Mouse (Mus musculus): ENCODE results near the gene Elmo2.

Gene Elmo2

DNA sequence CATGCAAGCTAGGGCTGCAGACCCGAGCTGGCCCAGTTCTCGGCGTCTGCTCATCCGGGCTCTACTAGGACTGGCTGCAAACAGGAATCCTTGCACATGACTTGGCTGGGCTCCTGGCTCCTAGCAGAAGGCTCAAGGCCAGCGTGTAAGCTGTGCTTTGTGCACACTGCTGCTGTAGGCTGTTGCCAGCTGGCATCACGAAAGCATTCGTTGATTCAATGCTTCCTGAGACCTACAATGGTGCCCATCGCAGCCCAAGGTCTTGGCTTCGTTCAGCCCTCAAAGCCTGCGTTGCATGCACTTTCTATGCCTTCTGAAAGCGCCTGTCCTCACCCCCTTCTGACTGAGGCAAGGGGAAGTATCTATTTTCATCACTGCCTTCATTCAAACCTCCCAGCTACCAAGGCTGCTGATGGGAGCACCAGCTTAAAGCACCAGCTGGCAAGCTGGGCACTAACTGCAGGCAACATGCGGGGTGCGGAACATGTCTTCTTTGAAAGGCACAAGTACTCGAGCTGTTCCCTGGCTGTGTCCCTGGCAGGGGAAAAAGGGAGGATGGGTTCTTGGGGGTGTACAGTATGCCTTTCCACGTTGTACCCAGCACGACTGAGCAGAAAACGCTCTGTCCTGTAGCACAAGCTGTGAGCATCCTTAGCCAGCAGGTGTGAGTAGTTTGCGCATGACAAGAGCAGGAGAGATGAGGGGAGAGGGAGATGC is 37.8 kb downstream of the Elmo2 start:
- no peak for DNase-seq

- DNase-seq: peak; percentile 81 to 82
Measured at GRCm38 (mm10) chr2:165287202-165287984, 38.9 kb downstream of the Elmo2 start, which contains the start of gene Slc35c2. Gene Slc35c2, minus strand, starts transcription at chr2:165287869.

DNA sequence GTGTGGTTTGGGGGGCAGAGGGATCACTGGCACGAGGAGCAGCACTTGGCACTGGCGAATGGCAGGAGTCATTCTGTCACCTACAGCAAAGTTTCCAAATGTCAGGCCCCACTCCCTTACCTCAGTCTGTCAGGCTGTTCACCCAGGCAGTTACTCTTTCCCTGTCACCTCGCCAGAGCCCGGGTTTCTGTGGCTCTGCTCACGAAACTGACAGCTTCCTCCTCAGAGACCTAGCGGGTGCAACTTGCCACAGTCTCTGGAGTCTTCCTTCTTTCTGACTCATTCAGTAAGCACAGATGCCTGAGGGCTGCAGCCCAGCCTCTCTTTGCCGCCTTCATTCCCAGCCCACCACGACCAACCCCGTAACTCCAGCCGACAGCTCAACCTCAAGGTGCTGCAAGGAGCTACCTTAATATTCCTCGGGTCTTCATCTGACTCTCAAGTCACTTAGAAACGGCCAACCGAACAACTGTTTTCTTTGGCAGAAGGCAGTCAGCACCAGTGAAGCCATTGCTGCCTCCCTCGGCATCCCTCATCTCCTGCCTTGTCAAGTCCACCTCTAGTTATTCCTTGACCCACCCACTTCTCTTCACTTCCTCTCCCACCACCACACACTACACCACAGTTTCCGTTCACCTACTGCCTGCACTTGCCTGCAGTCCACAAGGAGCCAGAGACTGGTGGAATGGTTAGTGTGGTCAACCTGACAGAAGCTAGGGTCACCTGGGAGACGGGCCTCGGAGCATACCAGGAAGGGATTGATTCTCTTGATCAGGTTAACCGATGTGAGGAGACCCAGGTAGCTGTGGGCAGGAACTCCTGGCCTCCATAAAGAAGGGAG is 39.7 kb downstream of the Elmo2 start:
- peak in 1 of 2 experiments; percentile 15 for DNase-seq

GRCm38 (mm10) chr2:165285621-165286020 is 40.7 kb downstream of the Elmo2 start:
- peak; percentile 29 to 32 for DNase-seq

DNA sequence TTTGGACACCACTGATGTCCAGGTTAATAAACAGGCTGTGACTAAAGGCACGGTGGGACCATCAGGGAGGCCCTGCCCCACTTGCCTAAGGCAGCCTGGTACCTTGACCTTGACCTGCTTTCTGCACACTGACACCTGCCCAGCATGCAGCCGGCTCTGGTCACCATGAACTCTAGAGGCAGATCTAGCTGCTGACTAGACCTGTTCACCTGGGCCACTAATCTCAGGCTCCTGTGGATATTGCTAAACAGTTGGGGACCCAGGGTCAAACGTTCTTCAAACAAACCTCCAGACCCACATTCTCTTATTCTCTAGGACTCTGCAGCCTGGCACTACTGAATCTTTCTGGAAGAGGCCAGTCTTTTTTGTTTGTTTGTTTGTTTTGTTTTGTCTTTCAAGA is 41.2 kb downstream of the Elmo2 start:
- DNase-seq: no peak

GRCm38 (mm10) chr2:165284377-165284776 is 41.9 kb downstream of the Elmo2 start:
- no peak for DNase-seq

- no peak for DNase-seq
Measured at GRCm38 (mm10) chr2:165283644-165284043, 42.6 kb downstream of the Elmo2 start.

- no peak for DNase-seq
Measured at GRCm38 (mm10) chr2:165281779-165282311, 44.4 kb downstream of the Elmo2 start.

- DNase-seq: no peak
Measured at GRCm38 (mm10) chr2:165279351-165279750, 46.9 kb downstream of the Elmo2 start.

DNA sequence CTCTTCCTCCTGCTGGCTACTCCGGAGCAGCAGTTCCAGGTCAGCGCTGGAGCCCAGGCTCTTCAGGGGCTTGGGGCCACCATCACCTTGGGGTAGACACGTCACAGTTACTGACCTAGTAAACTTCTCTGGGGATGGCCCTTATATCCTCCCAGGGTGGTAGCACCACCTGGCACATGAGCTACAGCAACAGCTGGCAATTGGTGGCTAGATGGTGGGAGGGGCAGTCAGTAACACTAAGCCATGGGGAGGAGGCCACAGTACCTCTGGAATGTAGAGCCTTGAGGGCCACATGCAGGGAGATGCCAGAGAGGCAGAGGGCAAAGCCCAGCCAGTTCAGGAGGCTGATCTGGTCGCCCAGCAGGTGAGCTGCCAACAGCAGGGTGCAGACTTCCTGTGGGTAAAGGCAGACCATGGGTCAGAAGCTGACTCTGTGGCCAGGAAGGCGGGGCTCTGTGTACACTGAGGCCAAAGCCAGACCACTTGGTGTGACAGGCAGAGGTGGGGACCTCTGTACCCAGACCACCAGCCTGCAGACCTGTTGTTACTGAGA is 49.0 kb downstream of the Elmo2 start:
- DNase-seq: no peak

- peak; percentile 18 to 39 for DNase-seq
Measured at GRCm38 (mm10) chr2:165275824-165276223, 50.5 kb downstream of the Elmo2 start.

GRCm38 (mm10) chr2:165275124-165275640 is 51.1 kb downstream of the Elmo2 start:
- no peak for DNase-seq

DNA sequence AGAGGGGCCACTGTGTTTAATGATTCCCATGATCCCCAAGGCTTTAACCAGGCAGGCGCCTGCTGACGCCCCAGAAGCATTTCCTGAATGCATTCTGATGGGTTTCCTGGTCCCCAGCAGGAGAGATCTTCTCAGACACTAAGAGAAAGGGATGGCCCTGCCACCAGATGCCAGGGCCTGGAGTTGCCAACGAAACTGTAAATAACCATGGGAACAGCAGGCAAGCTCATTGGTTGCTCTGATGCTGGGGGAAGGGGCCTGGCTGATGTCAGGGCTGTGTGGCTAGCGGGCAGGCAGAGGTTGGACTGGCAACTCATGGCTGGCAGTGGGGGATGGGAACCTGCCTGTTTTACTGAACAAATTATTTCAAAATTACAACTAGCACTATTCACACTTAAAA is 52.7 kb downstream of the Elmo2 start:
- DNase-seq: no peak

DNA sequence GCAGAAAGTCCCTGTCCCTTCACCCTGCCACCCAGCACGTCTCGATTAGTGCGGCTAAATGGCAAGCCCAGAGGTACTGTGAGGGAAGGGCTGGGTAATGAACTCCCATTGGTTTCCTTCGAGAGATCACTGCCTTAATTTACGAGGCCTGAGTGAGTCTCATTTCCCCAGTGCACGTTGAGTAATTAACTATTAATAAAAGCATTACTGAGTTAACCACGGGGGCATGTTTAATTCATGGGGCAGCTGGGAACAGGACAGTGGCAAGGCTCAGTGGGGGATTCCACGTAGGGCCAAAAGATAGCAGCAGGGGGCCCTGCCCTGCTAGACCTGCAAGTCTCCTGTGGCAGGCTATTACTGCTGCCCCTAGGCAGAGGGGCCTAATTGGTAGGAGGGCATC is 55.0 kb downstream of the Elmo2 start:
- DNase-seq: no peak

DNA sequence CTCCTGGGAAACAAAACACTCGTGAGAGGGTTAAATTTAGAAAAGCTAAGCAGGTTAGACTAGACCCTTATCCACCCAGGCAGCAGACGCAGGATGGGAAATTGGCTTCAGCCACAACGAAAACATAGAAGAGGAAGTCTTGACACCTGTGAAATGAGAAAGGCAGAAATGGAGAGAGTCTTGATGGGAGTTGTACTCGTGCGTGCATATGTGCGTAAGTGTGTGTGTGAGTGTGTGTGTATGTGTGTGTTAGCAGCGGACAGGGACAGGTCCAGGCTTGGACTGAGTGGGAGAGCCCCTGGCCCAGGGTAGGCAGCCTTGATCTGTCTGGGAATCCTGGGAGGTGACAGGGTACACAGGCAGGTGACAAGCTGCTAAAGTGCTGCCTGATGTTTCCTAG is 55.4 kb downstream of the Elmo2 start:
- no peak for DNase-seq

DNA sequence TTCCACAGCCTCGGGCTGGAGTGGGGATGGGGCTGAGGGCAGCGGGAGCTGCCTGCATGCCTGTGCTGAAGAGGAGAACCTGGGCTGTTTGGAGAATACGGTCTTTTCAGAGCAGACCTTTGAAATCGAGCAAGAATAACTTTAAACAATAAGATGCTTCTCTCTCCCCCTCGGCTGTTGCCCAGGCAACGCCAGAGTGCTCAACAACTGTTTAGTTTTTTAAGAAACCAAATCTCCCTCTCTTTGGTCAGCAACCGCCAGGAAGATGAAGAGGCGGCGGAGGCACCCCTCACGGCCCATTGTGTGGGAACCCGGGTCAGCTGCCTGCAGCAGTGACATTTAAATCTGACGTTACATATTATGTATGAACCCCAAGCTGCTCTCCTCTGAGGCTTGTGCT is 59.5 kb downstream of the Elmo2 start:
- no peak for DNase-seq

DNA sequence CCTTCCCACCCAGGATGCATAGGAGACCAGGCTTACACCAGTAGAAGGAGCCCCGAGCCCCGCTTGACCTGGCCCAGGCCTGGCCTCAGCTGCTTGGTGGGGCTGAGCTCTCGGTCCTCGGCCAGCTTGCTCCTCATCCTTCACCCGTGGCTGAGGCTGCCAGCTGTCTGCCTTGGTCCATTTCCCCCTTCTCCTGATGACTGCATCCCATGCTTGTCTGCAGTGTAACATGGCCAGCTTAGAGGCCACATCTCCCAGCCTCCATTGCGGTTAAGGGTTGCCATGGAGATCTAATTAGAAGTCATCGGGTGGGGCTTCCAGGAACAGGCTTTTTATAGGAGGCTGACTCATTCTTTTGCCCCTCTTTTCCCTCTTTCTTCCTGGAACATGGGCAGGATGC is 62.4 kb downstream of the Elmo2 start:
- DNase-seq: no peak

- DNase-seq: no peak
Measured at GRCm38 (mm10) chr2:165262274-165262990, 63.8 kb downstream of the Elmo2 start.

DNA sequence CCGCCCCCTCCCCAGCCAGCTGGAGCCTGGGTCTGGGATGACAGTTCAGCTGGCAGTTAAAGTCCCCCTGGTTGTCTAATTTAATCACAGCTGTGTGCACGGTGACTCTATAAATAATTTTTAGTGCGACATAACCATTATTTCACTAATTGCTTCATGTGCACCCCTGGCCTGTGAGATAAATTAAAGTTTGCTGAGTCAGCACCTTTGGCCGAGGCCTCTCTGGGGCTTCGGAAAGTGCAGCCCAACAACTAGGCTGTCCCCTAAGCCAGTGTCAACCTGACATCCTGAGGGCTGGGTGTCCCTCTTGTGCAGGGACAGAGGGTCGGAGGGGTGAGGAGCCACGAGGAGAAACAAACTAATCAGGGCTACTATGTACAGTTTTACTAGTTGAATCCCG is 66.4 kb downstream of the Elmo2 start:
- no peak for DNase-seq

- no peak for DNase-seq
Measured at GRCm38 (mm10) chr2:165258321-165258720, 68.0 kb downstream of the Elmo2 start.

- DNase-seq: no peak
Measured at GRCm38 (mm10) chr2:165257151-165257834, 69.0 kb downstream of the Elmo2 start.
